Comparison of ENCODE assay signal across 23 mouse cellular contexts in the genomic region with DNA sequence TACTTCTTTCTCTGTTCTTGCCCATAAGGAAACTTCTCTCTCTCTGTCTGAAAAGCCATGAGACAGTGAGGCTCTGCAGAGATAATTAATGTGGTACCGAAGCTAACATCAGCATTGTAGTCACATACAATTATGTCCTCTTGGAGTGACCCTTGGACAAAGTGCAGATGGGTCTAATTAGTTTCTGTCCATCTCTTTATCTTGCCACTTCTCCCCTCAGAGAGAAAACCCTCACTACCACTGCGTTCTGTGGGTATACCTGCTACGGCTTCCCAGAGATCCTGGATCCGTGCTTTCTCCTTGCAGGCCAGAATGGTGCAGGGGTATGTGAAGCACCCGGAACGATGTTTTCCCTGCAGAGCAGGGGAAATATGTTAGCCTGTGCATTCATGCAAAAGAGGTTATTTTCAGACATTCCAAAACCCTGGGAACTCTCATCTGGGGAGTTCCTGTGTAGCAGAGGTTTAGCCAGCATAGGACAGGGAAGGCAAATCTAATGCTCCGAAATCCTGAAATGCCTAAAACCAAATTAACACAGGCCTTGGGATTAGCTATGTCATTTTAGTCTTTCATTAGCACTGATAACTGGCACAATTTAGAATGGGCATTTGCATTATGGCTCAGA.
DNase-seq lines count a peak whose midpoint lies in the region; ATAC-seq lines count a peak whose summit lies in the region.
"Had no signal": no experiment of that assay in that cellular context is flagged by ENCODE, and none has a peak within 500 bp of the region (broad histone marks: within the 10 kb centered on the region; RNA-seq: fewer than 3 reads in every experiment).

No protein-coding gene starts in this region.

- peak; percentile 16 for DNase-seq in embryonic facial prominence, embryonic 14.5 days (ENCODE audit: low spot score)
- no peak for DNase-seq in embryonic facial prominence, embryonic 10.5 days (ENCODE audit: low spot score)
- no peak for DNase-seq in hindbrain, embryonic 10.5 days (ENCODE audit: low spot score)
- no peak for DNase-seq in hindbrain, embryonic 14.5 days (ENCODE audit: low spot score)
- DNase-seq in midbrain, embryonic 10.5 days (ENCODE audit: low spot score), result no peak
- peak; percentile 73 for DNase-seq in retina, embryonic 14.5 days (ENCODE audit: low spot score)
- DNase-seq: adrenal gland, adult 8-10 months; cerebellum, adult 8-10 months; gastrocnemius, postnatal 10 days; heart, adult 18-20 months; heart, postnatal 14 days; kidney, adult 11 months; left cerebral cortex, postnatal 4 days; lung, embryonic 14.5 days; right cerebral cortex, postnatal 14 days; spleen, adult 18-20 months had no signal

- no peaks in the 10 kb centered on the region for H3K36me3 ChIP-seq in embryonic facial prominence, embryonic 14.5 days (ENCODE audit: control insufficient read depth, insufficient read depth, low read length)
- no peaks in the 10 kb centered on the region for H3K36me3 ChIP-seq in embryonic facial prominence, embryonic 10.5 days (replicated peaks)
- H3K36me3 ChIP-seq in hindbrain, embryonic 10.5 days, result no peaks in the 10 kb centered on the region
- H3K36me3 ChIP-seq in hindbrain, embryonic 14.5 days (replicated peaks; ENCODE audit: control insufficient read depth, insufficient read depth), result no peaks in the 10 kb centered on the region
- H3K36me3 ChIP-seq in midbrain, embryonic 15.5 days (replicated peaks), result no peaks in the 10 kb centered on the region
- H3K36me3 ChIP-seq in midbrain, embryonic 10.5 days, result no peaks in the 10 kb centered on the region
- no peaks in the 10 kb centered on the region for H3K36me3 ChIP-seq in kidney, embryonic 14.5 days (ENCODE audit: control insufficient read depth, insufficient read depth, low read length)
- H3K36me3 ChIP-seq: embryonic facial prominence, embryonic 12.5 days; heart, embryonic 13.5 days; limb, embryonic 15.5 days had no signal

- no peaks in the 10 kb centered on the region for H3K4me1 ChIP-seq in embryonic facial prominence, embryonic 14.5 days (ENCODE audit: control insufficient read depth, insufficient read depth, low read length)
- H3K4me1 ChIP-seq in embryonic facial prominence, embryonic 10.5 days, result peaks cover 5% of the 10 kb centered on the region; the same call in 1 of the 2 replicates
- peaks cover 6% of the 10 kb centered on the region; the same call in 1 of the 2 replicates for H3K4me1 ChIP-seq in hindbrain, embryonic 10.5 days (replicated peaks)
- peaks cover 18% of the 10 kb centered on the region; the same call in 1 of the 2 replicates for H3K4me1 ChIP-seq in hindbrain, embryonic 14.5 days (replicated peaks; ENCODE audit: control insufficient read depth, insufficient read depth, low read length)
- peaks cover 22% of the 10 kb centered on the region for H3K4me1 ChIP-seq in midbrain, embryonic 15.5 days
- no peaks in the 10 kb centered on the region for H3K4me1 ChIP-seq in midbrain, embryonic 10.5 days
- H3K4me1 ChIP-seq in kidney, embryonic 14.5 days (ENCODE audit: control insufficient read depth, insufficient read depth, low read length), result no peaks in the 10 kb centered on the region
- H3K4me1 ChIP-seq: embryonic facial prominence, embryonic 12.5 days; limb, embryonic 15.5 days had no signal

- no peak overlapping the region for H3K9ac ChIP-seq in embryonic facial prominence, embryonic 14.5 days (ENCODE audit: low read depth, low read length)
- H3K9ac ChIP-seq in hindbrain, embryonic 14.5 days, result no peak overlapping the region
- no peak overlapping the region for H3K9ac ChIP-seq in midbrain, embryonic 15.5 days
- H3K9ac ChIP-seq in kidney, embryonic 14.5 days (ENCODE audit: low read depth, low read length), result no peak overlapping the region
- H3K9ac ChIP-seq: embryonic facial prominence, embryonic 12.5 days; heart, embryonic 13.5 days; limb, embryonic 15.5 days; liver, embryonic 14.5 days; lung, embryonic 14.5 days had no signal

- ATAC-seq in embryonic facial prominence, embryonic 14.5 days (ENCODE audit: low read depth), result peak; percentile 4; the same call in 1 of the 2 replicates
- no peak for ATAC-seq in hindbrain, embryonic 14.5 days (ENCODE audit: low FRiP score)
- ATAC-seq in midbrain, embryonic 15.5 days (replicated peaks), result no peak
- no peak for ATAC-seq in kidney, embryonic 14.5 days (ENCODE audit: low FRiP score, low TSS enrichment)

- H3K27me3 ChIP-seq in embryonic facial prominence, embryonic 14.5 days (replicated peaks; ENCODE audit: control insufficient read depth, insufficient read depth, low read length), result no peaks in the 10 kb centered on the region
- H3K27me3 ChIP-seq in embryonic facial prominence, embryonic 10.5 days (replicated peaks; ENCODE audit: low read depth, poor library complexity, severe bottlenecking), result no peaks in the 10 kb centered on the region
- no peaks in the 10 kb centered on the region for H3K27me3 ChIP-seq in hindbrain, embryonic 10.5 days (ENCODE audit: insufficient read depth, poor library complexity, severe bottlenecking)
- H3K27me3 ChIP-seq in hindbrain, embryonic 14.5 days (ENCODE audit: control insufficient read depth, insufficient read depth, low read length), result no peaks in the 10 kb centered on the region
- H3K27me3 ChIP-seq in midbrain, embryonic 15.5 days (replicated peaks), result no peaks in the 10 kb centered on the region
- no peaks in the 10 kb centered on the region for H3K27me3 ChIP-seq in midbrain, embryonic 10.5 days (ENCODE audit: low read depth, poor library complexity, severe bottlenecking)
- H3K27me3 ChIP-seq in kidney, embryonic 14.5 days (ENCODE audit: control insufficient read depth, insufficient read depth, low read length), result no peaks in the 10 kb centered on the region
- H3K27me3 ChIP-seq: embryonic facial prominence, embryonic 12.5 days; limb, embryonic 15.5 days had no signal

- H3K27ac ChIP-seq in embryonic facial prominence, embryonic 14.5 days (replicated peaks; ENCODE audit: low read depth, low read length), result no peak overlapping the region
- H3K27ac ChIP-seq in embryonic facial prominence, embryonic 10.5 days (replicated peaks), result no peak overlapping the region
- 0 out of 2 replicates have a peak overlapping the region, but pooled peaks have one; percentile 10 for H3K27ac ChIP-seq in hindbrain, embryonic 10.5 days
- no peak overlapping the region; the same call in 1 of the 2 replicates for H3K27ac ChIP-seq in hindbrain, embryonic 14.5 days
- peak overlapping the region; percentile 43; the same call in 1 of the 2 replicates for H3K27ac ChIP-seq in midbrain, embryonic 15.5 days
- H3K27ac ChIP-seq in midbrain, embryonic 10.5 days (replicated peaks), result no peak overlapping the region
- no peak overlapping the region for H3K27ac ChIP-seq in kidney, embryonic 14.5 days (ENCODE audit: low read depth, low read length)
- H3K27ac ChIP-seq: embryonic facial prominence, embryonic 12.5 days; heart, embryonic 13.5 days; limb, embryonic 15.5 days; liver, embryonic 14.5 days had no signal

- WGBS in embryonic facial prominence, embryonic 14.5 days, result 68% methylated on average over 7 of the region's 7 CpGs
- WGBS in embryonic facial prominence, embryonic 10.5 days, result 75% methylated on average over 7 of the region's 7 CpGs
- WGBS in hindbrain, embryonic 10.5 days, result 85% methylated on average over 7 of the region's 7 CpGs
- WGBS in hindbrain, embryonic 14.5 days, result 52% methylated on average over 7 of the region's 7 CpGs
- 47% methylated on average over 7 of the region's 7 CpGs for WGBS in midbrain, embryonic 15.5 days
- 78% methylated on average over 7 of the region's 7 CpGs for WGBS in midbrain, embryonic 10.5 days
- WGBS in kidney, embryonic 14.5 days, result 73% methylated on average over 7 of the region's 7 CpGs

- no peak overlapping the region for H3K4me3 ChIP-seq in embryonic facial prominence, embryonic 14.5 days (ENCODE audit: low read depth, low read length)
- H3K4me3 ChIP-seq in embryonic facial prominence, embryonic 10.5 days, result no peak overlapping the region
- no peak overlapping the region for H3K4me3 ChIP-seq in hindbrain, embryonic 10.5 days
- no peak overlapping the region for H3K4me3 ChIP-seq in hindbrain, embryonic 14.5 days (replicated peaks; ENCODE audit: low read length)
- no peak overlapping the region for H3K4me3 ChIP-seq in midbrain, embryonic 15.5 days
- H3K4me3 ChIP-seq in midbrain, embryonic 10.5 days, result no peak overlapping the region
- H3K4me3 ChIP-seq in kidney, embryonic 14.5 days (ENCODE audit: low read length), result no peak overlapping the region
- H3K4me3 ChIP-seq: embryonic facial prominence, embryonic 12.5 days; erythroblast, embryonic 14.5 days; heart, embryonic 13.5 days; limb, embryonic 15.5 days had no signal

- H3K9me3 ChIP-seq in embryonic facial prominence, embryonic 14.5 days (ENCODE audit: control insufficient read depth, low read length), result no peaks in the 10 kb centered on the region
- H3K9me3 ChIP-seq in embryonic facial prominence, embryonic 10.5 days, result no peaks in the 10 kb centered on the region
- no peaks in the 10 kb centered on the region for H3K9me3 ChIP-seq in hindbrain, embryonic 10.5 days
- no peaks in the 10 kb centered on the region for H3K9me3 ChIP-seq in hindbrain, embryonic 14.5 days (ENCODE audit: control insufficient read depth, low read length)
- no peaks in the 10 kb centered on the region for H3K9me3 ChIP-seq in midbrain, embryonic 15.5 days
- no peaks in the 10 kb centered on the region for H3K9me3 ChIP-seq in midbrain, embryonic 10.5 days (replicated peaks)
- H3K9me3 ChIP-seq in kidney, embryonic 14.5 days (ENCODE audit: control insufficient read depth, low read length), result no peaks in the 10 kb centered on the region
- H3K9me3 ChIP-seq: embryonic facial prominence, embryonic 12.5 days; heart, embryonic 13.5 days; limb, embryonic 15.5 days had no signal

- H3K4me2 ChIP-seq in embryonic facial prominence, embryonic 14.5 days (ENCODE audit: low read depth, low read length), result no peak overlapping the region
- H3K4me2 ChIP-seq in hindbrain, embryonic 14.5 days (replicated peaks), result no peak overlapping the region
- no peak overlapping the region for H3K4me2 ChIP-seq in midbrain, embryonic 15.5 days
- H3K4me2 ChIP-seq in kidney, embryonic 14.5 days (replicated peaks; ENCODE audit: low read depth, low read length), result no peak overlapping the region
- H3K4me2 ChIP-seq: embryonic facial prominence, embryonic 12.5 days; heart, embryonic 13.5 days; limb, embryonic 15.5 days; lung, embryonic 14.5 days had no signal

Comparison
In these comparisons a context has a peak if more than half of its experiments do, and no peak if none do; other contexts are left out.
1. DNase-seq: peak in embryonic facial prominence, embryonic 14.5 days (single experiment) and retina, embryonic 14.5 days (single experiment); none in embryonic facial prominence, embryonic 10.5 days (single experiment), hindbrain, embryonic 10.5 days (single experiment), hindbrain, embryonic 14.5 days (single experiment) and midbrain, embryonic 10.5 days (single experiment).
2. H3K27ac ChIP-seq: peak in hindbrain, embryonic 10.5 days (single experiment) and midbrain, embryonic 15.5 days (single experiment); none in embryonic facial prominence, embryonic 14.5 days (single experiment), embryonic facial prominence, embryonic 10.5 days (single experiment), hindbrain, embryonic 14.5 days (single experiment), midbrain, embryonic 10.5 days (single experiment) and kidney, embryonic 14.5 days (single experiment).